Mouse (Mus musculus) megakaryocyte-erythroid progenitor cell, adult 5 weeks (primary cell): ENCODE measurements around the gene Myoc. TPM values are rescaled to one million over a fixed set of nuclear protein-coding genes. Genes with fewer than 3 reads are reported as not detected.

Source experiments
- polyA plus RNA-seq: library from polyadenylated mRNA; stranded (reverse); fragments of >175 nt; gene quantifications from 2 replicates; pipeline ENCODE4 v1.2.3, GENCODE M21; 2012

The Myoc gene
- polyA plus RNA-seq: not detected in 2 replicates

DNA sequence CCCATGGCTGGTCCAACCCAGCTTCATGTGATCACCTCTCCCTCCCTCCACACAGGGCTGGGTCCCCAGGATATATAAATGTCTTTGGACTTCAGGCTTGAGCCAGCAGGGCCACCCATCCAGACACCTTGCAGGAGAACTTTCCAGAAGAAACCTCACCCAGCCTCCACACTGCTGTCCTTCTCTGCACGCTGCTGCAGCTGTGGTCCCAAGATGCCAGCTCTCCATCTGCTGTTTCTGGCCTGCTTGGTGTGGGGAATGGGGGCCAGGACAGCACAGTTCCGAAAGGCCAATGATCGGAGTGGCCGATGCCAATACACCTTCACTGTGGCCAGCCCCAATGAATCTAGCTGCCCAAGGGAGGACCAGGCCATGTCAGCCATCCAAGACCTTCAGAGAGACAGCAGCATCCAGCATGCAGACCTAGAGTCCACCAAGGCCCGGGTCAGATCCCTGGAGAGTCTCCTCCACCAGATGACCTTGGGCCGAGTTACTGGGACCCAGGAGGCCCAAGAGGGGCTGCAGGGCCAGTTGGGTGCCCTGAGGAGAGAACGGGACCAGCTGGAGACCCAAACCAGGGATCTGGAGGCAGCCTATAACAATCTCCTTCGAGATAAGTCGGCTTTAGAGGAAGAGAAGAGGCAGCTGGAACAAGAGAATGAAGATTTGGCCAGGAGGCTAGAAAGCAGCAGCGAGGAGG, at the start of gene Myoc:
Gene Myoc (plus strand): TSS at position 105 of the 700 bp plus-strand sequence.

DNA sequence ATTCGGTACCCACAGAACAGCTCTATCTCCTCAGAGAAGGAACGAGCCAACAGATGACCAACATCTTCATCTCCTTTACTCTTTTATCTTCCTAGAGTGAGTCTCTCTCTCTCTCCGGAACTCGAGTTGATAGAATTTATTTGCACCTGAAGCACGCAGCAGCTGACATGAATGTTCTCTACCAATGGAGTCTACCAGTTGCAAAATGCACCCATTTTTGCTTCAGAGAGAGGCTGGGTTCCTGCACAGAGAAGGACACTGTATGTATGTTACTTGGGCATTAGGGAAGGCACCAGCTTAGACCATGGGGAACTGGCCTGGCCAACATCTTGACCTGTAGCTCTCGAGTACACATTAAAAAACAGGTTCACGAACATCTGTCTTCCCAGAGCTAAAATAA, 19.2 kb downstream of the Myoc start, which contains the start of gene Myocos:
Gene Myocos (minus strand): TSS at position 101 of the 400 bp plus-strand sequence.

Other genes with a start within 250 kb of the Myoc start
- gene Dnm3, start 161.1 kb upstream of the Myoc start, polyA plus RNA-seq: 0.20 and 0.28 TPM in 2 replicates
- gene Mettl13, start 90.6 kb upstream of the Myoc start, polyA plus RNA-seq: 7.6 and 10.2 TPM in 2 replicates
- gene Vamp4, start 68.6 kb upstream of the Myoc start, polyA plus RNA-seq: 8.9 and 10.6 TPM in 2 replicates
- gene Myocos, start 19.1 kb downstream of the Myoc start, polyA plus RNA-seq: not detected in 2 replicates
- 36.3 and 47.0 TPM in 2 replicates for gene Prrc2c, start 101.4 kb downstream of the Myoc start, polyA plus RNA-seq
- not detected in 2 replicates for gene Fmo4, start 174.8 kb downstream of the Myoc start, polyA plus RNA-seq
- gene Fmo1, start 227.5 kb downstream of the Myoc start, polyA plus RNA-seq: 0.10 TPM in 1 of 2 replicates, not detected in the other